Mouse (Mus musculus): ENCODE data around the gene Bcl9. TPM values are rescaled to one million over a fixed set of nuclear protein-coding genes. Genes with fewer than 3 reads are reported as not detected.

Gene Bcl9
- total RNA-seq, 1 experiment from 2014 or later: 10.8 TPM

GRCm38 (mm10) chr3:97214439-97214838 lies 83.3 kb downstream of the Bcl9 start:
- no peak for ATAC-seq (replicated peaks in 1 of 2; ENCODE audit: insufficient read depth in 1 of 2, low FRiP score in 2 of 2, low TSS enrichment in 1 of 2, low read depth in 1 of 2, poor library complexity in 2 of 2, severe bottlenecking in 2 of 2)

GRCm38 (mm10) chr3:97213871-97214270 lies 83.8 kb downstream of the Bcl9 start:
- ATAC-seq (replicated peaks in 1 of 2; ENCODE audit: insufficient read depth in 1 of 2, low FRiP score in 2 of 2, low TSS enrichment in 1 of 2, low read depth in 1 of 2, poor library complexity in 2 of 2, severe bottlenecking in 2 of 2): no peak

- peak; percentile 90 to 96 for ATAC-seq (replicated peaks in 1 of 2; ENCODE audit: insufficient read depth in 1 of 2, low FRiP score in 2 of 2, low TSS enrichment in 1 of 2, low read depth in 1 of 2, poor library complexity in 2 of 2, severe bottlenecking in 2 of 2)
Measured at GRCm38 (mm10) chr3:97211177-97211576, 86.5 kb downstream of the Bcl9 start.

- no peak for ATAC-seq (replicated peaks in 1 of 2; ENCODE audit: insufficient read depth in 1 of 2, low FRiP score in 2 of 2, low TSS enrichment in 1 of 2, low read depth in 1 of 2, poor library complexity in 2 of 2, severe bottlenecking in 2 of 2)
Measured at GRCm38 (mm10) chr3:97209351-97209750, 88.4 kb downstream of the Bcl9 start.

GRCm38 (mm10) chr3:97206521-97206920 lies 91.2 kb downstream of the Bcl9 start:
- no peak for ATAC-seq (replicated peaks in 1 of 2; ENCODE audit: insufficient read depth in 1 of 2, low FRiP score in 2 of 2, low TSS enrichment in 1 of 2, low read depth in 1 of 2, poor library complexity in 2 of 2, severe bottlenecking in 2 of 2)

- ATAC-seq (replicated peaks in 1 of 2; ENCODE audit: insufficient read depth in 1 of 2, low FRiP score in 2 of 2, low TSS enrichment in 1 of 2, low read depth in 1 of 2, poor library complexity in 2 of 2, severe bottlenecking in 2 of 2): peak; percentile 85 to 91
Measured at GRCm38 (mm10) chr3:97203880-97204279, 93.8 kb downstream of the Bcl9 start.

- peak; percentile 30 to 58; a peak in 2 of 4 replicates for ATAC-seq (replicated peaks in 1 of 2; ENCODE audit: insufficient read depth in 1 of 2, low FRiP score in 2 of 2, low TSS enrichment in 1 of 2, low read depth in 1 of 2, poor library complexity in 2 of 2, severe bottlenecking in 2 of 2)
Measured at GRCm38 (mm10) chr3:97201943-97202342, 95.8 kb downstream of the Bcl9 start.

GRCm38 (mm10) chr3:97199261-97199660 lies 98.5 kb downstream of the Bcl9 start:
- no peak for ATAC-seq (replicated peaks in 1 of 2; ENCODE audit: insufficient read depth in 1 of 2, low FRiP score in 2 of 2, low TSS enrichment in 1 of 2, low read depth in 1 of 2, poor library complexity in 2 of 2, severe bottlenecking in 2 of 2)

- no peak for ATAC-seq (replicated peaks in 1 of 2; ENCODE audit: insufficient read depth in 1 of 2, low FRiP score in 2 of 2, low TSS enrichment in 1 of 2, low read depth in 1 of 2, poor library complexity in 2 of 2, severe bottlenecking in 2 of 2)
Measured at GRCm38 (mm10) chr3:97196571-97196970, 101.1 kb downstream of the Bcl9 start.

GRCm38 (mm10) chr3:97185098-97185860 lies 112.4 kb downstream of the Bcl9 start:
- peak in 1 of 2 experiments; percentile 55; a peak in 1 of 4 replicates for ATAC-seq (replicated peaks in 1 of 2; ENCODE audit: insufficient read depth in 1 of 2, low FRiP score in 2 of 2, low TSS enrichment in 1 of 2, low read depth in 1 of 2, poor library complexity in 2 of 2, severe bottlenecking in 2 of 2)

GRCm38 (mm10) chr3:97183810-97184209 lies 113.9 kb downstream of the Bcl9 start:
- ATAC-seq (replicated peaks in 1 of 2; ENCODE audit: insufficient read depth in 1 of 2, low FRiP score in 2 of 2, low TSS enrichment in 1 of 2, low read depth in 1 of 2, poor library complexity in 2 of 2, severe bottlenecking in 2 of 2): peak in 1 of 2 experiments; percentile 19; a peak in 1 of 4 replicates

GRCm38 (mm10) chr3:97180527-97180926 lies 117.2 kb downstream of the Bcl9 start:
- no peak for ATAC-seq (replicated peaks in 1 of 2; ENCODE audit: insufficient read depth in 1 of 2, low FRiP score in 2 of 2, low TSS enrichment in 1 of 2, low read depth in 1 of 2, poor library complexity in 2 of 2, severe bottlenecking in 2 of 2)

- ATAC-seq (replicated peaks in 1 of 2; ENCODE audit: insufficient read depth in 1 of 2, low FRiP score in 2 of 2, low TSS enrichment in 1 of 2, low read depth in 1 of 2, poor library complexity in 2 of 2, severe bottlenecking in 2 of 2): no peak
Measured at GRCm38 (mm10) chr3:97178885-97179284, 118.8 kb downstream of the Bcl9 start.

GRCm38 (mm10) chr3:97172632-97173031 lies 125.1 kb downstream of the Bcl9 start:
- no peak for ATAC-seq (replicated peaks in 1 of 2; ENCODE audit: insufficient read depth in 1 of 2, low FRiP score in 2 of 2, low TSS enrichment in 1 of 2, low read depth in 1 of 2, poor library complexity in 2 of 2, severe bottlenecking in 2 of 2)

- no peak for ATAC-seq (replicated peaks in 1 of 2; ENCODE audit: insufficient read depth in 1 of 2, low FRiP score in 2 of 2, low TSS enrichment in 1 of 2, low read depth in 1 of 2, poor library complexity in 2 of 2, severe bottlenecking in 2 of 2)
Measured at GRCm38 (mm10) chr3:97172231-97172630, 125.5 kb downstream of the Bcl9 start.

- ATAC-seq (replicated peaks in 1 of 2; ENCODE audit: insufficient read depth in 1 of 2, low FRiP score in 2 of 2, low TSS enrichment in 1 of 2, low read depth in 1 of 2, poor library complexity in 2 of 2, severe bottlenecking in 2 of 2): no peak
Measured at GRCm38 (mm10) chr3:97171531-97171930, 126.2 kb downstream of the Bcl9 start.

GRCm38 (mm10) chr3:97167126-97167525 lies 130.6 kb downstream of the Bcl9 start:
- ATAC-seq (replicated peaks in 1 of 2; ENCODE audit: insufficient read depth in 1 of 2, low FRiP score in 2 of 2, low TSS enrichment in 1 of 2, low read depth in 1 of 2, poor library complexity in 2 of 2, severe bottlenecking in 2 of 2): no peak

- no peak for ATAC-seq (replicated peaks in 1 of 2; ENCODE audit: insufficient read depth in 1 of 2, low FRiP score in 2 of 2, low TSS enrichment in 1 of 2, low read depth in 1 of 2, poor library complexity in 2 of 2, severe bottlenecking in 2 of 2)
Measured at GRCm38 (mm10) chr3:97164477-97164876, 133.2 kb downstream of the Bcl9 start.

GRCm38 (mm10) chr3:97161773-97162172 lies 135.9 kb downstream of the Bcl9 start:
- ATAC-seq (replicated peaks in 1 of 2; ENCODE audit: insufficient read depth in 1 of 2, low FRiP score in 2 of 2, low TSS enrichment in 1 of 2, low read depth in 1 of 2, poor library complexity in 2 of 2, severe bottlenecking in 2 of 2): no peak

All from hematopoietic stem cell, adult 5-6 weeks (primary cell).